Mouse (Mus musculus) lung, postnatal 0 days (tissue): ENCODE results near the gene Fbxw11. TPM values are rescaled to one million over a fixed set of nuclear protein-coding genes. Genes with fewer than 3 reads are reported as not detected.

Source experiments
- ATAC-seq: fragments of 200-750 bp; cut with Nextera tagmentation; 2 replicates; pipeline ENCODE4 v1.8.0; 2017; ENCODE audit warnings: moderate library complexity
- DNase-seq: peaks from one replicate; pipeline ENCODE4 v3.0.0-alpha.2; 2016; ENCODE audit warnings: low spot score
- H3K27ac ChIP-seq: fragments of 300-500 bp; sonication (generic); 2 replicates; pipeline ENCODE4 v1.5.1; 2014; ENCODE audit warnings: antibody characterized with exemption, mild to moderate bottlenecking, low read length, mixed read lengths
- H3K27me3 ChIP-seq: fragments of 300-500 bp; sonication (generic); replicated peaks from 2 replicates; pipeline ENCODE4 v1.6.1; 2014; ENCODE audit warnings: low read length, mixed read lengths; ENCODE audit not compliant: insufficient read depth
- H3K36me3 ChIP-seq: fragments of 300-500 bp; sonication (generic); 2 replicates; pipeline ENCODE4 v1.6.1; 2014; ENCODE audit warnings: low read length, mixed read lengths; ENCODE audit not compliant: insufficient read depth
- H3K4me1 ChIP-seq: fragments of 300-500 bp; sonication (generic); 2 replicates; pipeline ENCODE4 v1.6.1; 2014; ENCODE audit warnings: antibody characterized with exemption, low read depth, low read length, mixed read lengths; ENCODE audit not compliant: insufficient read depth
- H3K4me2 ChIP-seq: fragments of 300-500 bp; sonication (generic); replicated peaks from 2 replicates; pipeline ENCODE4 v1.6.1; 2014; ENCODE audit warnings: low read depth, mild to moderate bottlenecking, low read length, moderate library complexity, mixed read lengths
- H3K4me3 ChIP-seq: fragments of 300-500 bp; sonication (generic); 2 replicates; pipeline ENCODE4 v1.5.1; 2014; ENCODE audit warnings: low read depth, low read length
- H3K9ac ChIP-seq: fragments of 300-500 bp; sonication (generic); replicated peaks from 2 replicates; pipeline ENCODE4 v1.6.1; 2014; ENCODE audit warnings: low read depth, mild to moderate bottlenecking
- H3K9me3 ChIP-seq: fragments of 300-500 bp; sonication (generic); 2 replicates; pipeline ENCODE4 v1.6.1; 2016; ENCODE audit warnings: low read length, mixed read lengths
- CTCF ChIP-seq: IDR thresholded peaks from 2 replicates; pipeline ENCODE4 v1.5.1; 2016; ENCODE audit warnings: antibody characterized with exemption, mild to moderate bottlenecking
- EP300 ChIP-seq: IDR thresholded peaks from 2 replicates; pipeline ENCODE4 v1.6.1; 2016; ENCODE audit warnings: antibody characterized with exemption, mild to moderate bottlenecking, control low read depth
- WGBS: fragments of 180-500 bp; shearing (Covaris S2); extraction: QIAGEN DNeasy Blood & Tissue Kit; methylation state at CpG from one replicate; pipeline ENCODE4 v1.1.7; 2014; 5-methylcytosine and 5-hydroxymethylcytosine counted together
- polyA plus RNA-seq: library from polyadenylated mRNA; unstranded; fragments of >200 nt; fragmentation: Nextera tagmentation; extraction: Ambion mirVana; gene quantifications from 2 replicates; pipeline ENCODE4 v1.2.1, GENCODE M21; 2015

Fbxw11 gene
- polyA plus RNA-seq, 1 experiment from 2014 or later = 46.6 TPM

DNA sequence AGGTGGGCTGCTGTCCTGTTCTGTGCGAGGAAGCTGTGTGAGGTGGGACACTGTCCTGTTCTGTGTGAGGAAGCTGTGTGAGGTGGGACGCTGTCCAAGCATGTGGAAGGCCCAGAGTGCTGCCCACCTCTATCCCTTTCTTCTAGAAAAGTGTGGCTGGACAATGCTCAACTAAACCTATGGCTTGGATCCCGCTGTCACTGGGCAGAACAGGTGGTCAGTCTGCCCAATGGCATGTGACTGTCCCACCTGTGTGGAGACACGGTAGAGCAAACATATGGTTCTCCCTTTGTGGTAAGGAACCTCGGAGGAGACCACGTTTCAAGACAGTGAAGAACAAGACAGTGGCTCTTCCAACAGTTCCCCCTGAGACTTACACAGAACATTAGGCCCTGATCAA lies 14.6 kb upstream of the Fbxw11 start:
- no peak overlapping the region for H3K27ac ChIP-seq
- no peaks in the 10 kb centered on the region for H3K4me1 ChIP-seq
- TF ChIP-seq CTCF (no peak), EP300 (no peak)
- no peak overlapping the region for H3K4me2 ChIP-seq
- DNase-seq (no peak), ATAC-seq (no peak)
- H3K9ac ChIP-seq = no peak overlapping the region
- no peaks in the 10 kb centered on the region for H3K27me3 ChIP-seq
- no peaks in the 10 kb centered on the region for H3K36me3 ChIP-seq
- H3K4me3 ChIP-seq = no peak overlapping the region
- 72% methylated on average over 6 of the region's 6 CpGs for WGBS
- H3K9me3 ChIP-seq = no peaks in the 10 kb centered on the region

DNA sequence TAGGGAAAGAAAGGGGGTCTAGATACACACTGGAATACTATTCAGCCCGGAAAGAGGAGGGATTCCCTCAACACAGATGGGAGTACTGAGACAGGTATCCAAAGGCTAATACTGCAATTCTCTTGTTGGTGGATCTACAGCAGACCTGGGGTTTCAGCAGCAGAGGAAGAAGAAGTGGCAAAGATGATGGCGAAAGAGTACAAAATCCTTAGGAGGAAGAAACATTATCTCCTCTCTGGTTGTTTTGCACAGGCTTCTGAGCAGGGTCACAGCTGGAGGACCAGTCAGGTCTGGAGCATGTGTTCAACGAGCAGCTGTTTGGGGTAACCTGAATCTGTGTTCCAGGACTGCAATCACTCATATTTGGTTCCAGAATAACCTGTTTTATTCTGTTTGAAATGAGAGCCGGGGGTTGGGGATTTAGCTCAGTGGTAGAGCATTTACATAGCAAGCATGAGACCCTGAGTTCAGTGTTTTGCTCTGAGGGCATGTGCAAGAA lies 12.8 kb upstream of the Fbxw11 start:
- no peak overlapping the region for H3K4me3 ChIP-seq
- no peak overlapping the region for H3K4me2 ChIP-seq
- no peaks in the 10 kb centered on the region for H3K36me3 ChIP-seq
- H3K4me1 ChIP-seq = no peaks in the 10 kb centered on the region
- H3K27me3 ChIP-seq = no peaks in the 10 kb centered on the region
- DNase-seq (no peak), ATAC-seq (no peak)
- WGBS = 67% methylated on average over 4 of the region's 4 CpGs
- H3K27ac ChIP-seq = no peak overlapping the region
- no peaks in the 10 kb centered on the region for H3K9me3 ChIP-seq
- H3K9ac ChIP-seq = no peak overlapping the region
- TF ChIP-seq CTCF (no peak), EP300 (no peak)

- H3K4me2 ChIP-seq = no peak overlapping the region
- H3K9ac ChIP-seq = no peak overlapping the region
- TF ChIP-seq EP300 = no peak
- no peak for TF ChIP-seq CTCF
- no peaks in the 10 kb centered on the region for H3K27me3 ChIP-seq
- WGBS = 91% methylated on average over 5 of the region's 5 CpGs
- no peaks in the 10 kb centered on the region for H3K36me3 ChIP-seq
- ATAC-seq (no peak), DNase-seq (no peak)
- no peaks in the 10 kb centered on the region for H3K9me3 ChIP-seq
- peaks cover 2% of the 10 kb centered on the region; the same call in 1 of the 2 replicates for H3K4me1 ChIP-seq
- H3K4me3 ChIP-seq = no peak overlapping the region
- H3K27ac ChIP-seq = no peak overlapping the region
Measured at GRCm38 (mm10) chr11:32632671-32633070, 9.9 kb upstream of the Fbxw11 start.

GRCm38 (mm10) chr11:32633542-32633941 lies 9.0 kb upstream of the Fbxw11 start:
- Histone ChIP-seq H3K27ac (no peak overlapping the region), H3K4me1 (peaks cover 2% of the 10 kb centered on the region; the same call in 1 of the 2 replicates), H3K4me3 (no peak overlapping the region), H3K4me2 (no peak overlapping the region), H3K9ac (no peak overlapping the region), H3K36me3 (no peaks in the 10 kb centered on the region), H3K9me3 (no peaks in the 10 kb centered on the region), H3K27me3 (no peaks in the 10 kb centered on the region)
- ATAC-seq = no peak
- WGBS = 68% methylated on average over 3 of the region's 3 CpGs
- no peak for DNase-seq
- TF ChIP-seq CTCF (0 out of 2 replicates have a peak, but pooled peaks have one; percentile 25), EP300 (no peak)

DNA sequence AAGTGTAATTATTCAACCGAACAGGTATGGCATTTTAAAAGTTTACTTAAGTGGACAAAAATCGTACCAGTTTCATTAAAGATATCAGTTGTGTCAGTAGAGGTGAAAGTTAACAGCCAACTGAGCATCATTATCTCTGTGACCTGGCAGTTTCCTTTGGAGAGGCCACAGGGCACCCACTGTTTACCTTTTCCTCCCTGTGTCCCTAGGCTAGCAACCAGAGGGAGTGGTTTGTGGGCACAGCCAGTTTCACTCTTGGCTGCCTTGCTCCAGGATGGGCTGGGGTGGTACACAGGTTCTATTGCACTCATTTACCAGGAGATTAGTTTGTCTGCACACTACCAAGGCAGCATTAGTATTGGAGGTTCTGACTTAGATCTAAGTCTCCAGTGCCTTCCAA lies 8.4 kb upstream of the Fbxw11 start:
- no peak overlapping the region for H3K27ac ChIP-seq
- no peak overlapping the region for H3K4me3 ChIP-seq
- H3K4me2 ChIP-seq = no peak overlapping the region
- H3K36me3 ChIP-seq = no peaks in the 10 kb centered on the region
- peaks cover 5% of the 10 kb centered on the region; the same call in 1 of the 2 replicates for H3K4me1 ChIP-seq
- H3K27me3 ChIP-seq = no peaks in the 10 kb centered on the region
- no peak overlapping the region for H3K9ac ChIP-seq
- no peak for ATAC-seq
- TF ChIP-seq EP300 = no peak
- no peak for TF ChIP-seq CTCF
- no peaks in the 10 kb centered on the region for H3K9me3 ChIP-seq
- 40% methylated on average over 2 of the region's 2 CpGs for WGBS
- no peak for DNase-seq

- DNase-seq (no peak), ATAC-seq (no peak)
- Histone ChIP-seq H3K9ac (no peak overlapping the region), H3K27me3 (no peaks in the 10 kb centered on the region), H3K4me3 (no peak overlapping the region), H3K9me3 (no peaks in the 10 kb centered on the region), H3K27ac (no peak overlapping the region), H3K4me2 (no peak overlapping the region), H3K4me1 (peaks cover 5% of the 10 kb centered on the region; the same call in 1 of the 2 replicates), H3K36me3 (no peaks in the 10 kb centered on the region)
- 52% methylated on average over 2 of the region's 2 CpGs for WGBS
- TF ChIP-seq EP300 (no peak), CTCF (no peak)
Measured at GRCm38 (mm10) chr11:32634842-32635241, 7.7 kb upstream of the Fbxw11 start.

- no peak overlapping the region for H3K27ac ChIP-seq
Measured at GRCm38 (mm10) chr11:32636275-32636674, 6.2 kb upstream of the Fbxw11 start.

More at GRCm38 (mm10) chr11:32636275-32636674, 6.2 kb upstream of the Fbxw11 start:
- Histone ChIP-seq H3K36me3 (no peaks in the 10 kb centered on the region), H3K27me3 (no peaks in the 10 kb centered on the region), H3K4me1 (peaks cover 5% of the 10 kb centered on the region; the same call in 1 of the 2 replicates), H3K9me3 (no peaks in the 10 kb centered on the region), H3K9ac (no peak overlapping the region), H3K4me2 (no peak overlapping the region), H3K4me3 (no peak overlapping the region)
- peak; percentile 78 for DNase-seq
- WGBS = 21% methylated on average over 4 of the region's 4 CpGs
- peak; percentile 73 for ATAC-seq
- TF ChIP-seq EP300 = no peak
- no peak for TF ChIP-seq CTCF
